Mouse (Mus musculus) MEL (cell line): ENCODE measurements around the gene Znrf4. TPM values are rescaled to one million over a fixed set of nuclear protein-coding genes. Genes with fewer than 3 reads are reported as not detected.

Source experiments
- DNase-seq: peaks from one replicate; pipeline ENCODE4 v3.0.0; 2011; ENCODE audit warnings: low read depth, low spot score
- H3K27ac ChIP-seq: 2 replicates; pipeline ENCODE4 v1.5.1; 2012; ENCODE audit warnings: low read depth, mild to moderate bottlenecking, control low read depth, low read length, moderate library complexity; ENCODE audit not compliant: control insufficient read depth
- H3K27me3 ChIP-seq, 2 experiments: fragments of 150-350 bp in 1 of 2; sonication (generic) in 1 of 2; 2 replicates each; pipeline ENCODE4 v1.6.1; 2012; ENCODE audit warnings: low read length in 2 of 2, mild to moderate bottlenecking in 2 of 2, improper control_type of control experiment in 1 of 2, moderate library complexity in 1 of 2; ENCODE audit not compliant: insufficient read depth in 2 of 2, control insufficient read depth in 1 of 2
- H3K36me3 ChIP-seq, 2 experiments: 2 replicates each; pipeline ENCODE4 v1.6.1; 2012 to 2014; ENCODE audit warnings: low read length in 2 of 2, improper control_type of control experiment in 1 of 2, inconsistent platforms in 1 of 2, mild to moderate bottlenecking in 1 of 2; ENCODE audit not compliant: insufficient read depth in 2 of 2, control insufficient read depth in 1 of 2
- H3K4me1 ChIP-seq, 2 experiments: fragments of 150-350 bp in 1 of 2; sonication (generic) in 1 of 2; 2 replicates each; pipeline ENCODE4 v1.6.1; 2012; ENCODE audit warnings: low read length in 2 of 2, improper control_type of control experiment in 1 of 2, mild to moderate bottlenecking in 1 of 2; ENCODE audit not compliant: insufficient read depth in 2 of 2, control insufficient read depth in 1 of 2
- H3K4me3 ChIP-seq, 2 experiments: fragments of 150-350 bp in 1 of 2; sonication (generic) in 1 of 2; 2 replicates each; pipeline ENCODE4 v1.5.1; 2012; ENCODE audit warnings: low read depth in 2 of 2, low read length in 2 of 2, mild to moderate bottlenecking in 2 of 2, moderate library complexity in 2 of 2, control low read depth in 1 of 2, improper control_type of control experiment in 1 of 2; ENCODE audit not compliant: control insufficient read depth in 1 of 2, insufficient read depth in 1 of 2
- H3K79me2 ChIP-seq: 2 replicates; pipeline ENCODE4 v1.6.1; 2012; ENCODE audit warnings: mild to moderate bottlenecking, low read length, moderate library complexity; ENCODE audit not compliant: control insufficient read depth, poor library complexity, insufficient read depth
- H3K9ac ChIP-seq: 2 replicates; pipeline ENCODE4 v1.6.1; 2012; ENCODE audit warnings: low read depth, mild to moderate bottlenecking, control low read depth, low read length, moderate library complexity; ENCODE audit not compliant: control insufficient read depth, poor library complexity, severe bottlenecking
- H3K9me3 ChIP-seq: fragments of 150-350 bp; sonication (generic); replicated peaks from 2 replicates; pipeline ENCODE4 v1.6.1; 2012; ENCODE audit warnings: mild to moderate bottlenecking, low read length, improper control_type of control experiment, moderate library complexity; ENCODE audit not compliant: insufficient read depth
- ELF1 ChIP-seq: IDR thresholded peaks from 2 replicates; pipeline ENCODE4 v1.6.1; 2014; ENCODE audit warnings: low read depth, mild to moderate bottlenecking, inconsistent platforms, low read length, improper control_type of control experiment, moderate library complexity
- MAZ ChIP-seq: IDR thresholded peaks from 2 replicates; pipeline ENCODE4 v1.6.1; 2012; ENCODE audit warnings: low read depth, mild to moderate bottlenecking, inconsistent platforms, low read length, improper control_type of control experiment
- ZKSCAN1 ChIP-seq: IDR thresholded peaks from 2 replicates; pipeline ENCODE4 v1.6.1; 2012; ENCODE audit warnings: low read depth, mild to moderate bottlenecking, inconsistent platforms, low read length, improper control_type of control experiment, moderate library complexity
- polyA plus RNA-seq, 2 experiments: library from polyadenylated mRNA; stranded (reverse) in 1 of 2; unstranded in 1 of 2; fragments of >175 nt in 1 of 2; fragments of >200 nt in 1 of 2; gene quantifications; 2 replicates each; pipeline versions ENCODE4 v1.2.1 to v1.2.4; 2012; ENCODE audit warnings: low replicate concordance in 2 of 2, low read depth in 1 of 2; ENCODE audit not compliant: insufficient read length in 2 of 2, insufficient read depth in 1 of 2, missing spikeins in 1 of 2
- total RNA-seq: library from RNA; depleted of rRNA; stranded (reverse); fragments of 300-350 nt; gene quantifications from 2 replicates; pipeline ENCODE4 v1.2.3, GENCODE M21; 2012; rRNA removed

Gene Znrf4
- total and polyA plus RNA-seq, 3 experiments = not detected

DNA sequence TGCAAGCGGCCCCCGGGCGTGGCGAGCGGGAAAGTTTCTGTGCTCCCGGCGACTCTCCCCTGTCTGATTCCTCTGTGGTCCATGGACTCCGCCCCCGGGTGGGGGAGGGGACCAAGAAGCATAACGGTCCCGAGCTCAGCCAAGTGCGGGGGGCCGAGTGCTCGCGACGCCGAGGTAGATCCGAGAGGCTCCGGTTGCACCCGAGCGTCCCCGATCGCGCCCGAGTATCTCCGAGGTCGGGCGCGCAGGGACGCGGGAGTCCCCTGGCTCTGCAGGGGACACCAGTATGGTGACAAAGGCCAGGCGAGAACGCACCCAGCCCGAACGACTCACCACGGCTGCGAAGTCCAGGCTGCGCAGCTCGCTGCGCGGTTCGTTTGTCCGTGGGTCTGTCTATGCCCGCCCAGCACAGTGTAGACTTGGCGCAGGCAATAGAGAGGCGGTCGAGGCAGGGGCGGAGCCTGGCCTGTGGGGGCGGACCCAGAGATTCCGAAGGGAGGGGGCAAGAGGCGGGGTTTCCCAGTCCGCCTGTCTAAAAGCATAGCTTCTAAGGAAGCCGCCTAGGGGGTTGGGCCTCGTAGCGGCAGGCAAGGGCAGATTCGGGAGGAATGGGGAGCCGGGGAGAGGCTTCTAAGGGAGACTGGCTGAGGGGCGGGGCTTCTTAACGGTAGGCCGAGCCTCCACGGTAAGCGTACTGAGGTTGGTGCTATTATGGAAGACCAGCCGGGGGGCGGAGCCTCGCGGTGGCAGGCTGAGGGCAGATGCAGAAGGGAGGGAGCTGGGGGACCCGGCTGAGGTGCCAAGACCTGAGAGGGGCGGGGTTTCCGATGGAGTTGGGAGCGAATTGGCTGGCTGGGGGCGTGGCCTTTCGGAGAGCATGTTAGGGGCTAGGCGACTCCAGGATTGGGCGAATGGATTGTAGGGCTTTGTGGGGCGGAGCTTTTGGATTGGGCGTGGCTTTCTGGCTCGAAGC is 50.2 kb downstream of the Znrf4 start:
- Histone ChIP-seq H3K79me2 (peaks cover 19% of the 10 kb centered on the region; the same call in 1 of the 2 replicates), H3K4me3 (peak overlapping the region; percentile 33 to 45; a peak in 3 of 4 replicates), H3K4me1 (no peaks in the 10 kb centered on the region), H3K9me3 (no peaks in the 10 kb centered on the region), H3K27me3 (no peaks in the 10 kb centered on the region), H3K9ac (peak overlapping the region; percentile 28; the same call in 1 of the 2 replicates), H3K27ac (no peak overlapping the region), H3K36me3 (no peaks in the 10 kb centered on the region; a peak in 1 of 4 replicates)
- peak; percentile 93 for DNase-seq
- TF ChIP-seq ELF1 = 0 out of 2 replicates have a peak, but pooled peaks have one; percentile 11
- TF ChIP-seq MAZ = 0 out of 2 replicates have a peak, but pooled peaks have one; percentile 56
- TF ChIP-seq ZKSCAN1 = no peak

Other genes starting within 250 kb of the Znrf4 start
- 3.5 and 4.6 TPM in 2 replicates for gene Ticam1, start 235.6 kb downstream of the Znrf4 start, total RNA-seq
- 1 to 10 TPM in 1 of 2 experiments, not detected in 1; 8.7 TPM for gene Ticam1, start 235.6 kb downstream of the Znrf4 start, polyA plus RNA-seq
- gene Plin3, start 219.6 kb downstream of the Znrf4 start, total RNA-seq = 6.6 and 7.6 TPM in 2 replicates
- gene Plin3, start 219.6 kb downstream of the Znrf4 start, polyA plus RNA-seq = 10 to 100 TPM in 1 of 2 experiments, not detected in 1; 13.1 TPM
- not detected in 2 replicates for gene Arrdc5, start 212.1 kb downstream of the Znrf4 start, total RNA-seq
- not detected for gene Arrdc5, start 212.1 kb downstream of the Znrf4 start, polyA plus RNA-seq
- 185 and 201 TPM in 2 replicates for gene Uhrf1, start 209.1 kb downstream of the Znrf4 start, total RNA-seq
- 100 to 1,000 TPM; 115 to 133 TPM for gene Uhrf1, start 209.1 kb downstream of the Znrf4 start, polyA plus RNA-seq
- 9.1 and 12.5 TPM in 2 replicates for gene Kdm4b, start 186.4 kb downstream of the Znrf4 start, total RNA-seq
- 10 to 100 TPM in 1 of 2 experiments, not detected in 1; 27.5 TPM for gene Kdm4b, start 186.4 kb downstream of the Znrf4 start, polyA plus RNA-seq
- 37.2 and 51.6 TPM in 2 replicates for gene Ptprs, start 35.9 kb downstream of the Znrf4 start, total RNA-seq
- 100 to 1,000 TPM in 1 of 2 experiments, 10 to 100 TPM in 1; 80.9 to 324 TPM for gene Ptprs, start 35.9 kb downstream of the Znrf4 start, polyA plus RNA-seq
- 0.62 and 0.65 TPM in 2 replicates for gene Gm20219, start 42.0 kb upstream of the Znrf4 start, total RNA-seq
- gene Gm20219, start 42.0 kb upstream of the Znrf4 start, polyA plus RNA-seq = 1 to 10 TPM in 1 of 2 experiments, not detected in 1; 3.1 TPM
- gene Safb2, start 72.2 kb upstream of the Znrf4 start, total RNA-seq = 61.6 and 66.5 TPM in 2 replicates
- gene Safb2, start 72.2 kb upstream of the Znrf4 start, polyA plus RNA-seq = 100 to 1,000 TPM; 217 to 741 TPM
- 87.3 and 103 TPM in 2 replicates for gene Safb, start 72.4 kb upstream of the Znrf4 start, total RNA-seq
- 100 to 1,000 TPM in 1 of 2 experiments, not detected in 1; 203 TPM for gene Safb, start 72.4 kb upstream of the Znrf4 start, polyA plus RNA-seq
- gene 2410015M20Rik, start 97.3 kb upstream of the Znrf4 start, total RNA-seq = 281 and 334 TPM in 2 replicates
- 100 to 1,000 TPM in 1 of 2 experiments, not detected in 1; 274 TPM for gene 2410015M20Rik, start 97.3 kb upstream of the Znrf4 start, polyA plus RNA-seq
- gene Rpl36, start 101.0 kb upstream of the Znrf4 start, total RNA-seq = 3,804 and 3,914 TPM in 2 replicates
- gene Rpl36, start 101.0 kb upstream of the Znrf4 start, polyA plus RNA-seq = 1,000 to 10,000 TPM in 1 of 2 experiments, not detected in 1; 2,385 TPM
- gene Lonp1, start 114.5 kb upstream of the Znrf4 start, total RNA-seq = 162 and 203 TPM in 2 replicates
- gene Lonp1, start 114.5 kb upstream of the Znrf4 start, polyA plus RNA-seq = 100 to 1,000 TPM; 197 to 296 TPM
- gene Catsperd, start 115.7 kb upstream of the Znrf4 start, total RNA-seq = 0.33 and 0.46 TPM in 2 replicates
- 1 to 10 TPM in 1 of 2 experiments, not detected in 1; 1.1 TPM for gene Catsperd, start 115.7 kb upstream of the Znrf4 start, polyA plus RNA-seq
- 123 and 137 TPM in 2 replicates for gene Ranbp3, start 160.9 kb upstream of the Znrf4 start, total RNA-seq
- gene Ranbp3, start 160.9 kb upstream of the Znrf4 start, polyA plus RNA-seq = 100 to 1,000 TPM in 1 of 2 experiments, not detected in 1; 150 TPM
- 226 and 249 TPM in 2 replicates for gene Ndufa11, start 205.3 kb upstream of the Znrf4 start, total RNA-seq
- 100 to 1,000 TPM in 1 of 2 experiments, not detected in 1; 351 TPM for gene Ndufa11, start 205.3 kb upstream of the Znrf4 start, polyA plus RNA-seq
- gene Vmac, start 205.6 kb upstream of the Znrf4 start, total RNA-seq = 1.7 and 2.6 TPM in 2 replicates
- 1 to 10 TPM in 1 of 2 experiments, not detected in 1; 8.0 TPM for gene Vmac, start 205.6 kb upstream of the Znrf4 start, polyA plus RNA-seq
- gene Nrtn, start 245.1 kb upstream of the Znrf4 start, total RNA-seq = 5.6 and 10.9 TPM in 2 replicates
- 10 to 100 TPM in 1 of 2 experiments, not detected in 1; 11.8 TPM for gene Nrtn, start 245.1 kb upstream of the Znrf4 start, polyA plus RNA-seq